Mouse (Mus musculus) heart, postnatal 0 days (tissue): ENCODE data around the gene Gm32802. TPM values are rescaled to one million over a fixed set of nuclear protein-coding genes. Genes with fewer than 3 reads are reported as not detected.
"Not testable (repeated sequence)": the region's sequence is repeated elsewhere in the genome, so short reads cannot be mapped to it uniquely, and the experiment has no call there.

Experiments
- ATAC-seq: fragments of 200-750 bp; cut with Nextera tagmentation; 2 replicates; pipeline ENCODE4 v1.8.0; 2017; ENCODE audit warnings: low read depth, moderate number of reproducible peaks, moderate library complexity; ENCODE audit not compliant: insufficient read depth
- DNase-seq: peaks from one replicate; pipeline ENCODE4 v3.0.0-alpha.2; 2016; ENCODE audit warnings: low spot score
- H3K27ac ChIP-seq: fragments of 300-500 bp; sonication (generic); 2 replicates; pipeline ENCODE4 v1.5.1; 2014; ENCODE audit warnings: low read depth, mild to moderate bottlenecking
- H3K27me3 ChIP-seq: fragments of 300-500 bp; sonication (generic); 2 replicates; pipeline ENCODE4 v1.6.1; 2014; ENCODE audit warnings: low read length, mixed read lengths; ENCODE audit not compliant: control insufficient read depth, insufficient read depth
- H3K36me3 ChIP-seq: fragments of 300-500 bp; sonication (generic); replicated peaks from 2 replicates; pipeline ENCODE4 v1.6.1; 2014; ENCODE audit warnings: low read length, mixed read lengths; ENCODE audit not compliant: control insufficient read depth, insufficient read depth
- H3K4me1 ChIP-seq: fragments of 300-500 bp; sonication (generic); 2 replicates; pipeline ENCODE4 v1.6.1; 2014; ENCODE audit warnings: antibody characterized with exemption; ENCODE audit not compliant: control insufficient read depth, insufficient read depth
- H3K4me2 ChIP-seq: fragments of 300-500 bp; sonication (generic); 2 replicates; pipeline ENCODE4 v1.6.1; 2014; ENCODE audit warnings: low read depth, mild to moderate bottlenecking, low read length, moderate library complexity
- H3K4me3 ChIP-seq: fragments of 300-500 bp; sonication (generic); 2 replicates; pipeline ENCODE4 v1.5.1; 2014; ENCODE audit warnings: low read depth, low read length
- H3K9ac ChIP-seq: fragments of 300-500 bp; sonication (generic); replicated peaks from 2 replicates; pipeline ENCODE4 v1.6.1; 2014; ENCODE audit warnings: low read depth, low read length, mixed read lengths
- H3K9me3 ChIP-seq: fragments of 300-500 bp; sonication (generic); replicated peaks from 2 replicates; pipeline ENCODE4 v1.6.1; 2016; ENCODE audit warnings: low read length; ENCODE audit not compliant: control insufficient read depth
- CTCF ChIP-seq: IDR thresholded peaks from 2 replicates; pipeline ENCODE4 v1.5.1; 2016; ENCODE audit warnings: antibody characterized with exemption, control low read depth, low read depth
- EP300 ChIP-seq: IDR thresholded peaks from 2 replicates; pipeline ENCODE4 v1.6.1; 2016; ENCODE audit warnings: antibody characterized with exemption, low read depth
- WGBS: fragments of 180-500 bp; shearing (Covaris S2); extraction: QIAGEN DNeasy Blood & Tissue Kit; methylation state at CpG from one replicate; pipeline ENCODE4 v1.1.7; 2014; 5-methylcytosine and 5-hydroxymethylcytosine counted together
- polyA plus RNA-seq: library from polyadenylated mRNA; unstranded; fragments of >200 nt; fragmentation: Nextera tagmentation; extraction: Ambion mirVana; gene quantifications from 2 replicates; pipeline ENCODE4 v1.2.1, GENCODE M21; 2015
- total RNA-seq: library from RNA; depleted of rRNA; stranded (reverse); fragments of >200 nt; gene quantifications from 2 replicates; pipeline ENCODE4 v1.2.3, GENCODE M21; 2014; ENCODE audit warnings: low replicate concordance

The Gm32802 gene
- total and polyA plus RNA-seq, 2 experiments from 2014 or later: not detected

GRCm38 (mm10) chr10:118250852-118251295 is 7.6 kb upstream of the Gm32802 start:
- 42% methylated on average over 10 of the region's 10 CpGs for WGBS
- no peak overlapping the region for H3K27ac ChIP-seq
- peak; percentile 4 for DNase-seq
- no peaks in the 10 kb centered on the region for H3K9me3 ChIP-seq
- H3K36me3 ChIP-seq: no peaks in the 10 kb centered on the region
- no peak overlapping the region for H3K9ac ChIP-seq
- no peak overlapping the region for H3K4me2 ChIP-seq
- no peaks in the 10 kb centered on the region for H3K4me1 ChIP-seq
- peak; percentile 34 for TF ChIP-seq CTCF
- TF ChIP-seq EP300: no peak
- no peak overlapping the region for H3K4me3 ChIP-seq
- no peak for ATAC-seq
- no peaks in the 10 kb centered on the region for H3K27me3 ChIP-seq

GRCm38 (mm10) chr10:118268812-118269211 is 10.3 kb downstream of the Gm32802 start:
- H3K36me3 ChIP-seq: not testable (repeated sequence)
- no CpG with 5 or more reads among the region's 8 CpGs for WGBS

GRCm38 (mm10) chr10:118271416-118271815 is 12.9 kb downstream of the Gm32802 start:
- H3K4me2 ChIP-seq, H3K9ac ChIP-seq, H3K27ac ChIP-seq, H3K9me3 ChIP-seq, H3K4me3 ChIP-seq, DNase-seq, H3K27me3 ChIP-seq, H3K4me1 ChIP-seq, ATAC-seq, H3K36me3 ChIP-seq: not testable (repeated sequence)
- WGBS: no CpG with 5 or more reads among the region's 2 CpGs

More at GRCm38 (mm10) chr10:118268812-118269211, 10.3 kb downstream of the Gm32802 start:
- H3K4me2 ChIP-seq, ATAC-seq, H3K4me3 ChIP-seq, H3K27ac ChIP-seq, H3K27me3 ChIP-seq, H3K9ac ChIP-seq, H3K4me1 ChIP-seq, DNase-seq, H3K9me3 ChIP-seq: not testable (repeated sequence)

GRCm38 (mm10) chr10:118278069-118278468 is 19.6 kb downstream of the Gm32802 start:
- not testable (repeated sequence) for H3K27ac ChIP-seq, H3K9me3 ChIP-seq, ATAC-seq, H3K27me3 ChIP-seq, H3K36me3 ChIP-seq, DNase-seq, H3K9ac ChIP-seq, H3K4me1 ChIP-seq, H3K4me2 ChIP-seq, H3K4me3 ChIP-seq
- WGBS: no CpG with 5 or more reads among the region's 4 CpGs

- H3K36me3 ChIP-seq, H3K4me3 ChIP-seq, H3K27me3 ChIP-seq, H3K9ac ChIP-seq, ATAC-seq, H3K9me3 ChIP-seq, H3K4me2 ChIP-seq, H3K4me1 ChIP-seq, H3K27ac ChIP-seq, DNase-seq: not testable (repeated sequence)
- 51% methylated on average over 3 of the region's 7 CpGs for WGBS
These were observed 24.1 kb downstream of the Gm32802 start for GRCm38 (mm10) chr10:118282565-118282964.

- not testable (repeated sequence) for H3K4me2 ChIP-seq, H3K9ac ChIP-seq, ATAC-seq, DNase-seq, H3K36me3 ChIP-seq, H3K9me3 ChIP-seq, H3K27ac ChIP-seq, H3K27me3 ChIP-seq, H3K4me1 ChIP-seq, H3K4me3 ChIP-seq
- 80% methylated on average over 2 of the region's 5 CpGs for WGBS
These were observed 24.5 kb downstream of the Gm32802 start for GRCm38 (mm10) chr10:118283016-118283415.
